Mouse (Mus musculus) myocyte (in vitro differentiated cells): Measurements from ENCODE around the gene Atxn7l3. TPM values are rescaled to one million over a fixed set of nuclear protein-coding genes. Genes with fewer than 3 reads are reported as not detected.

ENCODE experiments used
- H3K27me3 ChIP-seq: one replicate; pipeline ENCODE4 v1.6.1; 2011; ENCODE audit not compliant: control insufficient read depth, insufficient read depth, insufficient read length
- H3K36me3 ChIP-seq: one replicate; pipeline ENCODE4 v1.6.1; 2011; ENCODE audit not compliant: control insufficient read depth, insufficient read depth
- H3K4me2 ChIP-seq: one replicate; pipeline ENCODE4 v1.6.1; 2011; ENCODE audit warnings: low read depth, control low read depth
- H3K4me3 ChIP-seq: one replicate; pipeline ENCODE4 v1.5.1; 2011; ENCODE audit warnings: mild to moderate bottlenecking, control low read depth, moderate library complexity
- H3K79me2 ChIP-seq: one replicate; pipeline ENCODE4 v1.6.1; 2011; ENCODE audit not compliant: control insufficient read depth, insufficient read depth
- H3ac ChIP-seq: one replicate; pipeline ENCODE4 v1.6.1; 2011; ENCODE audit not compliant: control insufficient read depth, insufficient read length
- CEBPB ChIP-seq: IDR thresholded peaks from 2 replicates; pipeline ENCODE4 v1.6.1; 2011; ENCODE audit warnings: mild to moderate bottlenecking, moderate library complexity; ENCODE audit not compliant: poor library complexity, insufficient read depth, severe bottlenecking
- E2F4 ChIP-seq: IDR thresholded peaks from one replicate; pipeline ENCODE4 v1.6.1; 2011; ENCODE audit warnings: mild to moderate bottlenecking, control low read depth, moderate library complexity; ENCODE audit not compliant: insufficient read depth
- MAX ChIP-seq: IDR thresholded peaks from one replicate; pipeline ENCODE4 v1.6.1; 2011; ENCODE audit warnings: low read depth, mild to moderate bottlenecking, control low read depth
- MYOD1 ChIP-seq, 3 experiments: IDR thresholded peaks; one replicate each; pipeline ENCODE4 v1.6.1; 2011; ENCODE audit warnings: control low read depth in 2 of 3, low read depth in 2 of 3, mild to moderate bottlenecking in 2 of 3, moderate library complexity in 1 of 3; ENCODE audit not compliant: insufficient read length in 2 of 3, control insufficient read depth in 1 of 3
- MYOG ChIP-seq, 3 experiments: IDR thresholded peaks; one replicate each; pipeline ENCODE4 v1.6.1; 2011; ENCODE audit warnings: control low read depth in 2 of 3, low read depth in 2 of 3, mild to moderate bottlenecking in 2 of 3; ENCODE audit not compliant: insufficient read length in 2 of 3, control insufficient read depth in 1 of 3, insufficient read depth in 1 of 3
- POLR2A ChIP-seq: IDR thresholded peaks from one replicate; pipeline ENCODE4 v1.6.1; 2011; ENCODE audit warnings: low read depth, mild to moderate bottlenecking, control low read depth, moderate library complexity; ENCODE audit not compliant: insufficient read length
- POLR2AphosphoS2 ChIP-seq: IDR thresholded peaks from one replicate; pipeline ENCODE4 v1.6.1; 2011; ENCODE audit warnings: low read depth, control low read depth; ENCODE audit not compliant: insufficient read length
- REST ChIP-seq: IDR thresholded peaks from one replicate; pipeline ENCODE4 v1.6.1; 2011; ENCODE audit warnings: mild to moderate bottlenecking, control low read depth, moderate library complexity; ENCODE audit not compliant: insufficient read depth, insufficient read length
- SRF ChIP-seq: IDR thresholded peaks from one replicate; pipeline ENCODE4 v1.6.1; 2011; ENCODE audit warnings: low read depth; ENCODE audit not compliant: control insufficient read depth, insufficient read length
- TCF12 ChIP-seq: IDR thresholded peaks from one replicate; pipeline ENCODE4 v1.6.1; 2011; ENCODE audit warnings: mild to moderate bottlenecking, control low read depth; ENCODE audit not compliant: poor library complexity, insufficient read depth, severe bottlenecking
- TCF3 ChIP-seq: IDR thresholded peaks from one replicate; pipeline ENCODE4 v1.6.1; 2011; ENCODE audit warnings: low read depth, control low read depth; ENCODE audit not compliant: insufficient read length
- USF1 ChIP-seq: IDR thresholded peaks from one replicate; pipeline ENCODE4 v1.6.1; 2011; ENCODE audit warnings: low read depth, mild to moderate bottlenecking, control low read depth, moderate library complexity
- polyA plus RNA-seq: library from polyadenylated mRNA; unstranded; fragments of >200 nt; fragmentation: generic; extraction: Trizol; gene quantifications from one replicate; pipeline ENCODE4 v1.2.1, GENCODE M21; 2012; ENCODE audit warnings: missing spikeins

The Atxn7l3 gene
- polyA plus RNA-seq, 1 experiment = 39.5 TPM

- H3K36me3 ChIP-seq = peaks cover 4% of the 10 kb centered on the region
- TF ChIP-seq REST (no peak), TCF12 (no peak), MYOD1 (IDR thresholded peaks at IDR 0.05; ENCODE audit: control insufficient read depth in 1 of 3, insufficient read length in 2 of 3, low read depth in 2 of 3) (no peak), USF1 (no peak), SRF (no peak), TCF3 (no peak), CEBPB (no peak), MYOG (IDR thresholded peaks at IDR 0.05; ENCODE audit: control insufficient read depth in 1 of 3, insufficient read depth in 1 of 3, insufficient read length in 2 of 3, low read depth in 2 of 3) (no peak)
- no peak overlapping the region for H3K4me3 ChIP-seq
- no peak overlapping the region for H3ac ChIP-seq
- H3K4me2 ChIP-seq = no peak overlapping the region
- H3K27me3 ChIP-seq = no peaks in the 10 kb centered on the region
- no peaks in the 10 kb centered on the region for H3K79me2 ChIP-seq
These were observed 33.2 kb downstream of the Atxn7l3 start for GRCm38 (mm10) chr11:102263211-102263610.

- no peaks in the 10 kb centered on the region for H3K27me3 ChIP-seq
- H3K79me2 ChIP-seq = no peaks in the 10 kb centered on the region
- H3K4me3 ChIP-seq = no peak overlapping the region
- H3ac ChIP-seq = no peak overlapping the region
- H3K36me3 ChIP-seq = peaks cover 4% of the 10 kb centered on the region
- H3K4me2 ChIP-seq = no peak overlapping the region
- TF ChIP-seq TCF3 = no peak
- no peak for TF ChIP-seq USF1
- no peak for TF ChIP-seq POLR2A
- TF ChIP-seq E2F4 = no peak
- no peak for TF ChIP-seq CEBPB
- TF ChIP-seq MYOD1 (IDR thresholded peaks at IDR 0.05; ENCODE audit: control insufficient read depth in 1 of 3, insufficient read length in 2 of 3, low read depth in 2 of 3) = no peak
- no peak for TF ChIP-seq MAX
- TF ChIP-seq TCF12 = no peak
- no peak for TF ChIP-seq REST
These were observed 37.9 kb downstream of the Atxn7l3 start for GRCm38 (mm10) chr11:102258521-102258920.

GRCm38 (mm10) chr11:102258095-102258494, 38.3 kb downstream of the Atxn7l3 start:
- no peaks in the 10 kb centered on the region for H3K79me2 ChIP-seq
- H3K4me3 ChIP-seq = no peak overlapping the region
- TF ChIP-seq MYOG (IDR thresholded peaks at IDR 0.05; ENCODE audit: control insufficient read depth in 1 of 3, insufficient read depth in 1 of 3, insufficient read length in 2 of 3, low read depth in 2 of 3) = no peak
- TF ChIP-seq CEBPB = no peak
- no peak for TF ChIP-seq MYOD1 (IDR thresholded peaks at IDR 0.05; ENCODE audit: control insufficient read depth in 1 of 3, insufficient read length in 2 of 3, low read depth in 2 of 3)
- TF ChIP-seq POLR2AphosphoS2 = no peak
- TF ChIP-seq TCF3 = no peak
- no peak for TF ChIP-seq REST
- TF ChIP-seq TCF12 = no peak
- TF ChIP-seq POLR2A = no peak
- no peak for TF ChIP-seq E2F4
- TF ChIP-seq SRF = no peak
- TF ChIP-seq USF1 = no peak
- TF ChIP-seq MAX = no peak
- no peak overlapping the region for H3ac ChIP-seq
- no peaks in the 10 kb centered on the region for H3K27me3 ChIP-seq
- peaks cover 4% of the 10 kb centered on the region for H3K36me3 ChIP-seq
- H3K4me2 ChIP-seq = no peak overlapping the region

GRCm38 (mm10) chr11:102257514-102257913, 38.9 kb downstream of the Atxn7l3 start:
- Histone ChIP-seq H3K4me2 (no peak overlapping the region), H3K4me3 (no peak overlapping the region), H3K36me3 (peaks cover 4% of the 10 kb centered on the region), H3K79me2 (no peaks in the 10 kb centered on the region), H3ac (no peak overlapping the region), H3K27me3 (no peaks in the 10 kb centered on the region)
- no peak for TF ChIP-seq POLR2AphosphoS2
- no peak for TF ChIP-seq POLR2A
- TF ChIP-seq TCF3 = no peak
- TF ChIP-seq CEBPB = no peak
- TF ChIP-seq SRF = no peak
- TF ChIP-seq REST = no peak
- TF ChIP-seq MAX = no peak
- TF ChIP-seq MYOD1 (IDR thresholded peaks at IDR 0.05; ENCODE audit: control insufficient read depth in 1 of 3, insufficient read length in 2 of 3, low read depth in 2 of 3) = no peak

GRCm38 (mm10) chr11:102249351-102250090, 46.9 kb downstream of the Atxn7l3 start:
- H3K4me2 ChIP-seq = peak overlapping the region; percentile 79
- TF ChIP-seq TCF12 = no peak
- no peak for TF ChIP-seq POLR2A
- no peak for TF ChIP-seq CEBPB
- no peak for TF ChIP-seq USF1
- no peak for TF ChIP-seq E2F4
- no peak for TF ChIP-seq MYOD1 (IDR thresholded peaks at IDR 0.05; ENCODE audit: control insufficient read depth in 1 of 3, insufficient read length in 2 of 3, low read depth in 2 of 3)
- no peak for TF ChIP-seq SRF
- no peak for TF ChIP-seq REST
- no peak for TF ChIP-seq TCF3
- no peak for TF ChIP-seq MYOG (IDR thresholded peaks at IDR 0.05; ENCODE audit: control insufficient read depth in 1 of 3, insufficient read depth in 1 of 3, insufficient read length in 2 of 3, low read depth in 2 of 3)
- TF ChIP-seq MAX = no peak
- TF ChIP-seq POLR2AphosphoS2 = no peak
- H3K79me2 ChIP-seq = peaks cover 9% of the 10 kb centered on the region
- H3K36me3 ChIP-seq = no peaks in the 10 kb centered on the region
- H3K27me3 ChIP-seq = no peaks in the 10 kb centered on the region
- H3ac ChIP-seq = no peak overlapping the region
- H3K4me3 ChIP-seq = peak overlapping the region; percentile 50
